In genomic region chr2:59510416-59510815, GRCm38 (mm10) we compare ENCODE assay signal across 11 mouse cellular contexts. TPM values are rescaled to one million over a fixed set of nuclear protein-coding genes. Genes with fewer than 3 reads are reported as not detected.
A peak's percentile ranks its signal among the peaks of the same experiment; 100 is the strongest.
DNase-seq lines count a peak whose midpoint lies in the region; ATAC-seq and TF ChIP-seq lines count a peak whose summit lies in the region.
"Had no signal": no experiment of that assay in that cellular context is flagged by ENCODE, and none has a peak within 500 bp of the region (broad histone marks: within the 10 kb centered on the region; RNA-seq: fewer than 3 reads in every experiment).

No protein-coding gene starts in this region.

- H3K4me3 ChIP-seq in embryonic facial prominence, embryonic 12.5 days: no peak overlapping the region
- H3K4me3 ChIP-seq in midbrain, postnatal 0 days (ENCODE audit: low read depth, low read length): no peak overlapping the region
- H3K4me3 ChIP-seq: heart, adult 2 months had no signal

- no peak for ATAC-seq in embryonic facial prominence, embryonic 12.5 days (ENCODE audit: insufficient number of reproducible peaks, insufficient read depth, low FRiP score, low TSS enrichment)
- peak; percentile 16; the same call in 1 of the 2 replicates for ATAC-seq in midbrain, postnatal 0 days (ENCODE audit: low FRiP score)

- no peaks in the 10 kb centered on the region for H3K36me3 ChIP-seq in embryonic facial prominence, embryonic 12.5 days
- no peaks in the 10 kb centered on the region for H3K36me3 ChIP-seq in midbrain, postnatal 0 days (ENCODE audit: insufficient read depth, low read length)

- H3K4me2 ChIP-seq in embryonic facial prominence, embryonic 12.5 days (replicated peaks): no peak overlapping the region
- no peak overlapping the region for H3K4me2 ChIP-seq in midbrain, postnatal 0 days (ENCODE audit: low read depth, low read length, poor library complexity, severe bottlenecking)

- H3K27me3 ChIP-seq in embryonic facial prominence, embryonic 12.5 days: no peaks in the 10 kb centered on the region
- no peaks in the 10 kb centered on the region for H3K27me3 ChIP-seq in midbrain, postnatal 0 days (ENCODE audit: insufficient read depth, low read length)

- no peak overlapping the region for H3K9ac ChIP-seq in embryonic facial prominence, embryonic 12.5 days
- H3K9ac ChIP-seq in midbrain, postnatal 0 days (replicated peaks; ENCODE audit: low read length, poor library complexity, severe bottlenecking): no peak overlapping the region
- H3K9ac ChIP-seq: liver, embryonic 14.5 days had no signal

- TF ChIP-seq CTCF in midbrain, postnatal 0 days (IDR thresholded peaks at IDR 0.05): no peak

- H3K4me1 ChIP-seq in embryonic facial prominence, embryonic 12.5 days: peaks cover 12% of the 10 kb centered on the region; the same call in 1 of the 2 replicates
- peaks cover 6% of the 10 kb centered on the region; the same call in 1 of the 2 replicates for H3K4me1 ChIP-seq in midbrain, postnatal 0 days (ENCODE audit: insufficient read depth, low read length)

- DNase-seq in kidney, postnatal 4 days: peak; percentile 20 to 37
- no peak for DNase-seq in kidney, postnatal 36 days
- DNase-seq in cerebellum, adult 8-10 months: peak; percentile 78
- peak; percentile 51 for DNase-seq in midbrain, postnatal 0 days (ENCODE audit: low spot score)
- DNase-seq in gastrocnemius, adult 8-10 months (ENCODE audit: low spot score in 2 of 2): no peak
- no peak for DNase-seq in yolk sac, embryonic 10.5 days (ENCODE audit: low spot score)
- DNase-seq: adrenal gland, postnatal 14 days; heart, adult 2 months; kidney, postnatal 14 days had no signal

- H3K27ac ChIP-seq in embryonic facial prominence, embryonic 12.5 days: peak overlapping the region; percentile 41; the same call in 1 of the 2 replicates
- 0 out of 2 replicates have a peak overlapping the region, but pooled peaks have one; percentile 18 for H3K27ac ChIP-seq in midbrain, postnatal 0 days (ENCODE audit: low read depth, low read length)
- H3K27ac ChIP-seq: heart, adult 2 months; liver, embryonic 14.5 days had no signal

- no peaks in the 10 kb centered on the region for H3K9me3 ChIP-seq in embryonic facial prominence, embryonic 12.5 days
- no peaks in the 10 kb centered on the region for H3K9me3 ChIP-seq in midbrain, postnatal 0 days (ENCODE audit: low read length)

- WGBS in embryonic facial prominence, embryonic 12.5 days: 50% methylated on average over 9 of the region's 9 CpGs
- WGBS in midbrain, postnatal 0 days: 33% methylated on average over 9 of the region's 9 CpGs

RNA-seq across cellular contexts. Expression of gene Dapl1, which starts 26.0 kb away (rescaled TPM):
- 13.9 and 16.9 TPM in 2 replicates for polyA plus RNA-seq in embryonic facial prominence, embryonic 12.5 days (2016; fragmentation: Nextera tagmentation; extraction: Ambion mirVana)
- total RNA-seq in midbrain, postnatal 0 days (2014; rRNA removed): 0.85 TPM in 1 of 2 replicates, not detected in the other
- 5.0 and 5.2 TPM in 2 replicates for polyA plus RNA-seq in midbrain, postnatal 0 days (2015; fragmentation: Nextera tagmentation; extraction: Ambion mirVana)
- not detected for total RNA-seq in gastrocnemius, adult 8-10 months (2022)
- total RNA-seq: adrenal gland, postnatal 14 days; heart, adult 2 months had no signal
- polyA plus RNA-seq: heart, adult 2 months; liver, embryonic 14.5 days had no signal

Comparison
In these comparisons a context has a peak if more than half of its experiments do, and no peak if none do; other contexts are left out.
1. DNase-seq: peak in kidney, postnatal 4 days (2 of 2), cerebellum, adult 8-10 months (single experiment) and midbrain, postnatal 0 days (single experiment); none in kidney, postnatal 36 days (0 of 2), gastrocnemius, adult 8-10 months (0 of 2) and yolk sac, embryonic 10.5 days (single experiment).